Mouse (Mus musculus) lung, embryonic 15.5 days (tissue): Measurements from ENCODE around the gene Gin1. TPM values are rescaled to one million over a fixed set of nuclear protein-coding genes. Genes with fewer than 3 reads are reported as not detected.
"Not testable (repeated sequence)": the region's sequence is repeated elsewhere in the genome, so short reads cannot be mapped to it uniquely, and the experiment has no call there.

ENCODE experiments used
- ATAC-seq: fragments of 200-750 bp; cut with Nextera tagmentation; 2 replicates; pipeline ENCODE4 v1.8.0; 2017; ENCODE audit warnings: moderate number of reproducible peaks, borderline replicate concordance; ENCODE audit not compliant: low FRiP score, low TSS enrichment; ENCODE audit errors: extremely low read depth
- H3K27ac ChIP-seq: fragments of 300-500 bp; sonication (generic); 2 replicates; pipeline ENCODE4 v1.5.1; 2015; ENCODE audit warnings: moderate library complexity, mild to moderate bottlenecking, inconsistent platforms
- H3K27me3 ChIP-seq: fragments of 300-500 bp; sonication (generic); 2 replicates; pipeline ENCODE4 v1.6.1; 2015; ENCODE audit warnings: inconsistent platforms
- H3K36me3 ChIP-seq: fragments of 300-500 bp; sonication (generic); 2 replicates; pipeline ENCODE4 v1.6.1; 2015; ENCODE audit warnings: inconsistent platforms
- H3K4me1 ChIP-seq: fragments of 300-500 bp; sonication (generic); 2 replicates; pipeline ENCODE4 v1.6.1; 2015; ENCODE audit warnings: inconsistent platforms
- H3K4me2 ChIP-seq: fragments of 300-500 bp; sonication (generic); 2 replicates; pipeline ENCODE4 v1.6.1; 2015; ENCODE audit warnings: inconsistent platforms, mild to moderate bottlenecking, moderate library complexity
- H3K4me3 ChIP-seq: fragments of 300-500 bp; sonication (generic); 2 replicates; pipeline ENCODE4 v1.5.1; 2015; ENCODE audit warnings: mild to moderate bottlenecking, inconsistent platforms
- H3K9ac ChIP-seq: fragments of 300-500 bp; sonication (generic); 2 replicates; pipeline ENCODE4 v1.6.1; 2015; ENCODE audit warnings: inconsistent platforms
- H3K9me3 ChIP-seq: fragments of 300-500 bp; sonication (generic); 2 replicates; pipeline ENCODE4 v1.6.1; 2016; ENCODE audit warnings: inconsistent platforms
- WGBS: fragments of 180-500 bp; shearing (Covaris S2); methylation state at CpG from one replicate; pipeline ENCODE4 v1.1.7; 2015; 5-methylcytosine and 5-hydroxymethylcytosine counted together
- polyA plus RNA-seq: library from polyadenylated mRNA; unstranded; fragments of >200 nt; fragmentation: Nextera tagmentation; extraction: Ambion mirVana; gene quantifications from 2 replicates; pipeline ENCODE4 v1.2.1, GENCODE M21; 2015

Gin1 gene
- polyA plus RNA-seq, 1 experiment from 2014 or later = 20.9 TPM

- H3K4me1 ChIP-seq = peaks cover 12% of the 10 kb centered on the region
- not testable (repeated sequence) for ATAC-seq, H3K4me2 ChIP-seq, H3K36me3 ChIP-seq, H3K27ac ChIP-seq, H3K4me3 ChIP-seq, H3K27me3 ChIP-seq, H3K9me3 ChIP-seq, H3K9ac ChIP-seq
- 73% methylated on average over 4 of the region's 4 CpGs for WGBS
Observed at GRCm38 (mm10) chr1:97765712-97766111, 4.3 kb upstream of the Gin1 start.

- no peak for ATAC-seq
- H3K4me1 ChIP-seq = peaks cover 15% of the 10 kb centered on the region
- 69% methylated on average over 2 of the region's 2 CpGs for WGBS
Observed at GRCm38 (mm10) chr1:97768089-97768488, 1.9 kb upstream of the Gin1 start.

GRCm38 (mm10) chr1:97768906-97769293, 1.1 kb upstream of the Gin1 start:
- whole genome bisulfite sequencing = 6% methylated on average over 7 of the region's 7 CpGs
- H3K4me2 ChIP-seq = peak overlapping the region; percentile 71
- no peaks in the 10 kb centered on the region for H3K27me3 ChIP-seq
- H3K36me3 ChIP-seq = no peaks in the 10 kb centered on the region
- no peaks in the 10 kb centered on the region for H3K9me3 ChIP-seq
- peak overlapping the region; percentile 80 for H3K4me3 ChIP-seq
- H3K4me1 ChIP-seq = peaks cover 15% of the 10 kb centered on the region
- no peak overlapping the region for H3K27ac ChIP-seq
- H3K9ac ChIP-seq = peak overlapping the region; percentile 79
- no peak for ATAC-seq

More at GRCm38 (mm10) chr1:97768089-97768488, 1.9 kb upstream of the Gin1 start:
- Histone ChIP-seq H3K27me3 (no peaks in the 10 kb centered on the region), H3K4me2 (peak overlapping the region; percentile 71), H3K36me3 (no peaks in the 10 kb centered on the region), H3K9ac (no peak overlapping the region), H3K4me3 (no peak overlapping the region; the same call in 1 of the 2 replicates), H3K27ac (no peak overlapping the region), H3K9me3 (no peaks in the 10 kb centered on the region)

- Histone ChIP-seq H3K4me1 (peaks cover 15% of the 10 kb centered on the region), H3K4me2 (peak overlapping the region; percentile 71), H3K9ac (peak overlapping the region; percentile 79), H3K27me3 (no peaks in the 10 kb centered on the region), H3K4me3 (peak overlapping the region; percentile 80), H3K36me3 (no peaks in the 10 kb centered on the region), H3K27ac (peak overlapping the region; percentile 69), H3K9me3 (no peaks in the 10 kb centered on the region)
- WGBS = under 1% methylated on average over 40 of the region's 40 CpGs
- ATAC-seq = peak; percentile 39
Observed at GRCm38 (mm10) chr1:97769294-97769903, 573 bp upstream of the Gin1 start.

GRCm38 (mm10) chr1:97771118-97771517, 1.1 kb downstream of the Gin1 start:
- ATAC-seq = no peak
- Histone ChIP-seq H3K4me3 (peak overlapping the region; percentile 80; the same call in 1 of the 2 replicates), H3K36me3 (no peaks in the 10 kb centered on the region), H3K9ac (0 out of 2 replicates have a peak overlapping the region, but pooled peaks have one; percentile 7), H3K27ac (no peak overlapping the region), H3K4me1 (peaks cover 15% of the 10 kb centered on the region), H3K9me3 (no peaks in the 10 kb centered on the region), H3K4me2 (peak overlapping the region; percentile 71), H3K27me3 (no peaks in the 10 kb centered on the region)
- 52% methylated on average over 7 of the region's 7 CpGs for WGBS

- 95% methylated on average over 5 of the region's 5 CpGs for WGBS
- Histone ChIP-seq H3K27me3 (no peaks in the 10 kb centered on the region), H3K4me1 (peaks cover 15% of the 10 kb centered on the region), H3K4me2 (no peak overlapping the region), H3K9me3 (no peaks in the 10 kb centered on the region), H3K36me3 (no peaks in the 10 kb centered on the region), H3K9ac (no peak overlapping the region), H3K4me3 (no peak overlapping the region), H3K27ac (no peak overlapping the region)
- no peak for ATAC-seq
Observed at GRCm38 (mm10) chr1:97771727-97772126, 1.8 kb downstream of the Gin1 start.

- Histone ChIP-seq H3K27ac (no peak overlapping the region), H3K4me1 (peaks cover 7% of the 10 kb centered on the region), H3K9me3 (no peaks in the 10 kb centered on the region), H3K36me3 (0 out of 2 replicates have a peak, but pooled peaks cover 2% of the 10 kb centered on the region), H3K4me2 (no peak overlapping the region), H3K27me3 (no peaks in the 10 kb centered on the region), H3K4me3 (no peak overlapping the region), H3K9ac (no peak overlapping the region)
- WGBS = 79% methylated on average over 6 of the region's 6 CpGs
- no peak for ATAC-seq
Observed at GRCm38 (mm10) chr1:97773362-97773761, 3.4 kb downstream of the Gin1 start.

- Histone ChIP-seq H3K9ac (no peak overlapping the region), H3K4me2 (no peak overlapping the region), H3K27ac (no peak overlapping the region), H3K9me3 (no peaks in the 10 kb centered on the region), H3K36me3 (0 out of 2 replicates have a peak, but pooled peaks cover 2% of the 10 kb centered on the region), H3K27me3 (no peaks in the 10 kb centered on the region), H3K4me3 (no peak overlapping the region), H3K4me1 (peaks cover 4% of the 10 kb centered on the region)
- ATAC-seq = no peak
- 98% methylated on average over 2 of the region's 2 CpGs for WGBS
Observed at GRCm38 (mm10) chr1:97773973-97774372, 4.0 kb downstream of the Gin1 start.

- H3K27ac ChIP-seq = no peak overlapping the region
- no peaks in the 10 kb centered on the region for H3K27me3 ChIP-seq
- H3K4me1 ChIP-seq = no peaks in the 10 kb centered on the region
- ATAC-seq = no peak
- H3K36me3 ChIP-seq = 0 out of 2 replicates have a peak, but pooled peaks cover 2% of the 10 kb centered on the region
- 95% methylated on average over 7 of the region's 7 CpGs for WGBS
- H3K4me2 ChIP-seq = no peak overlapping the region
- no peak overlapping the region for H3K9ac ChIP-seq
- no peaks in the 10 kb centered on the region for H3K9me3 ChIP-seq
- H3K4me3 ChIP-seq = no peak overlapping the region
Observed at GRCm38 (mm10) chr1:97781674-97782073, 11.7 kb downstream of the Gin1 start.

GRCm38 (mm10) chr1:97784928-97785327, 15.0 kb downstream of the Gin1 start:
- no peak for ATAC-seq
- Histone ChIP-seq H3K9ac (no peak overlapping the region), H3K27me3 (no peaks in the 10 kb centered on the region), H3K27ac (no peak overlapping the region), H3K9me3 (no peaks in the 10 kb centered on the region), H3K36me3 (no peaks in the 10 kb centered on the region), H3K4me3 (no peak overlapping the region), H3K4me1 (no peaks in the 10 kb centered on the region), H3K4me2 (no peak overlapping the region)
- 62% methylated on average over 7 of the region's 7 CpGs for WGBS

GRCm38 (mm10) chr1:97785685-97786393, 15.9 kb downstream of the Gin1 start:
- no peak for ATAC-seq
- WGBS = 85% methylated on average over 11 of the region's 11 CpGs
- Histone ChIP-seq H3K9me3 (no peaks in the 10 kb centered on the region), H3K4me2 (no peak overlapping the region), H3K36me3 (no peaks in the 10 kb centered on the region), H3K9ac (no peak overlapping the region), H3K4me3 (no peak overlapping the region), H3K4me1 (no peaks in the 10 kb centered on the region), H3K27me3 (no peaks in the 10 kb centered on the region), H3K27ac (no peak overlapping the region)

GRCm38 (mm10) chr1:97787674-97788073, 17.7 kb downstream of the Gin1 start:
- no peak overlapping the region for H3K27ac ChIP-seq
- 61% methylated on average over 3 of the region's 3 CpGs for WGBS
- no peaks in the 10 kb centered on the region for H3K27me3 ChIP-seq
- no peak for ATAC-seq
- H3K9me3 ChIP-seq = no peaks in the 10 kb centered on the region
- H3K9ac ChIP-seq = no peak overlapping the region
- no peaks in the 10 kb centered on the region for H3K36me3 ChIP-seq
- H3K4me1 ChIP-seq = no peaks in the 10 kb centered on the region
- H3K4me2 ChIP-seq = no peak overlapping the region
- no peak overlapping the region for H3K4me3 ChIP-seq
